Mouse (Mus musculus) forebrain, embryonic 10.5 days (tissue): ENCODE results near the gene Gm20721. TPM values are rescaled to one million over a fixed set of nuclear protein-coding genes. Genes with fewer than 3 reads are reported as not detected.
"Not testable (repeated sequence)": the region's sequence is repeated elsewhere in the genome, so short reads cannot be mapped to it uniquely, and the experiment has no call there.

Source experiments
- DNase-seq: peaks from one replicate; pipeline ENCODE4 v3.0.0-alpha.2; 2017; ENCODE audit warnings: low spot score; ENCODE audit errors: extremely low spot score
- H3K27ac ChIP-seq: fragments of 300-500 bp; sonication (generic); 2 replicates; pipeline ENCODE4 v1.5.1; 2016; ENCODE audit warnings: mild to moderate bottlenecking
- H3K27me3 ChIP-seq: fragments of 300-500 bp; sonication (generic); 2 replicates; pipeline ENCODE4 v1.6.1; 2016; ENCODE audit warnings: mild to moderate bottlenecking; ENCODE audit not compliant: poor library complexity, severe bottlenecking
- H3K36me3 ChIP-seq: fragments of 300-500 bp; sonication (generic); replicated peaks from 2 replicates; pipeline ENCODE4 v1.6.1; 2016; ENCODE audit warnings: mild to moderate bottlenecking, moderate library complexity
- H3K4me1 ChIP-seq: fragments of 300-500 bp; sonication (generic); 2 replicates; pipeline ENCODE4 v1.6.1; 2016
- H3K4me3 ChIP-seq: fragments of 300-500 bp; sonication (generic); 2 replicates; pipeline ENCODE4 v1.5.1; 2016; ENCODE audit warnings: mild to moderate bottlenecking, moderate library complexity
- H3K9me3 ChIP-seq: fragments of 300-500 bp; sonication (generic); 2 replicates; pipeline ENCODE4 v1.6.1; 2016; ENCODE audit warnings: mild to moderate bottlenecking, moderate library complexity
- WGBS: fragments of 180-500 bp; shearing (Covaris S2); methylation state at CpG from one replicate; pipeline ENCODE4 v1.1.7; 2016; 5-methylcytosine and 5-hydroxymethylcytosine counted together
- polyA plus RNA-seq: library from polyadenylated mRNA; unstranded; fragments of >200 nt; fragmentation: Nextera tagmentation; extraction: Ambion mirVana; gene quantifications from 2 replicates; pipeline ENCODE4 v1.2.1, GENCODE M21; 2016

Gm20721 gene
- 5.9 and 8.1 TPM in 2 replicates for polyA plus RNA-seq

- 91% methylated on average over 5 of the region's 5 CpGs for WGBS
- no peak for DNase-seq
- H3K4me3 ChIP-seq: no peak within 1 kb of the TSS
- peaks cover 59% of the 10 kb centered on the region for H3K36me3 ChIP-seq
- peaks cover 18% of the 10 kb centered on the region for H3K4me1 ChIP-seq
- H3K27me3 ChIP-seq: no peaks in the 10 kb centered on the region
- H3K9me3 ChIP-seq: peaks cover 16% of the 10 kb centered on the region; the same call in 1 of the 2 replicates
- no peak within 1 kb of the TSS for H3K27ac ChIP-seq
Observed at GRCm38 (mm10) chr2:174346612-174346998, at the start of gene Gm20721. Gm20721 (minus strand) TSS chr2:174346712.

DNA sequence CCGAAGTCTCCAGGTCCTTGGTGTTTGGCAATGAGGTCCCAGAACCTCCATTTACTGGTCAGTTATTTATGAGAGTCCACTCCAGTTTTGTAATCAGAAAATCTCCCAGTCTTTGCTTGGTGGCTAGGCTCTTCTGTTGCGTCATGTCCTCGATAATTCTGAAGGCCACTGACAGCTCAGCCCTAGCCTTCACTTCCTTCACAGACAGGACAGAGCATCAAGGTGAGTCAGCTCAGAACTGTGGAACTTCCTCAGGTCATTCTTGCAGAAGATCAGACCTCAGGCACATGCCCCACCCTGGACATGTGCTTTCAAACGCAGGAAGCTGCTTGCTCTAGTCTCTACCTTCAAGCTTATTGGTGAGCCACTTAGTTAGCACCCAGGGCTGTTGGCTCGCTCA lies 46.9 kb upstream of the Gm20721 start:
- no peak overlapping the region for H3K27ac ChIP-seq
- no peaks in the 10 kb centered on the region for H3K9me3 ChIP-seq
- H3K4me1 ChIP-seq: peaks cover 4% of the 10 kb centered on the region
- no peak overlapping the region for H3K4me3 ChIP-seq
- no peaks in the 10 kb centered on the region for H3K27me3 ChIP-seq
- H3K36me3 ChIP-seq: no peaks in the 10 kb centered on the region
- DNase-seq: no peak
- WGBS: 88% methylated on average over 5 of the region's 5 CpGs

GRCm38 (mm10) chr2:174392554-174392953 lies 46.0 kb upstream of the Gm20721 start:
- Histone ChIP-seq H3K4me1 (peaks cover 4% of the 10 kb centered on the region), H3K36me3 (no peaks in the 10 kb centered on the region), H3K9me3 (no peaks in the 10 kb centered on the region), H3K27me3 (no peaks in the 10 kb centered on the region), H3K27ac (no peak overlapping the region), H3K4me3 (no peak overlapping the region)
- no peak for DNase-seq
- 66% methylated on average over 9 of the region's 9 CpGs for WGBS

GRCm38 (mm10) chr2:174391936-174392335 lies 45.4 kb upstream of the Gm20721 start:
- no peak overlapping the region for H3K4me3 ChIP-seq
- no peak overlapping the region for H3K27ac ChIP-seq
- no peaks in the 10 kb centered on the region for H3K27me3 ChIP-seq
- H3K9me3 ChIP-seq: no peaks in the 10 kb centered on the region
- WGBS: 88% methylated on average over 3 of the region's 3 CpGs
- H3K36me3 ChIP-seq: no peaks in the 10 kb centered on the region
- no peak for DNase-seq
- peaks cover 4% of the 10 kb centered on the region for H3K4me1 ChIP-seq

GRCm38 (mm10) chr2:174381021-174381420 lies 34.5 kb upstream of the Gm20721 start:
- Histone ChIP-seq H3K27ac (no peak overlapping the region), H3K4me3 (no peak overlapping the region), H3K4me1 (no peaks in the 10 kb centered on the region), H3K9me3 (no peaks in the 10 kb centered on the region), H3K27me3 (no peaks in the 10 kb centered on the region), H3K36me3 (no peaks in the 10 kb centered on the region)
- WGBS: 93% methylated on average over 9 of the region's 9 CpGs
- no peak for DNase-seq

DNA sequence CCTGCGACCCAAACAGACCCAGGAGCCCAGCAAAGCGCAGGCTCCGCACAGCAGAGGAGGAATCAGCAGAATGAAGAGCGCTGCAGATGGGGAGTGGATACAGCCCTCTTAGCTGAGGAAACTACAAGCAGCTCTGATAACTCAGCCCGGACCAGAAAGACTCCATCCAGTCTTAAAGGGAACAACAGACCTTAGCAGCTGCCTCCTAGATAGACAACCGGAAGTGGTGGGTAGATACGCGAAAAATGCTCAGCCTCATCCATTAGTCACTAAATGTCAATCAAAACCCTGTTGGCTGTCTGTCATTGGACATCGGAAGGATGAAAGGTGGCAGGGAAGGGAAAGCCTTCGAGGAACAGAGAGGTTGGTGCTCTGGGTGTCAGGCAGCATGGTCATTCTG lies 20.1 kb upstream of the Gm20721 start:
- Histone ChIP-seq H3K9me3 (no peaks in the 10 kb centered on the region), H3K27ac (no peak overlapping the region), H3K36me3 (no peaks in the 10 kb centered on the region), H3K27me3 (no peaks in the 10 kb centered on the region), H3K4me1 (no peaks in the 10 kb centered on the region), H3K4me3 (no peak overlapping the region)
- WGBS: 89% methylated on average over 10 of the region's 10 CpGs
- DNase-seq: no peak

GRCm38 (mm10) chr2:174359656-174360055 lies 13.1 kb upstream of the Gm20721 start:
- no peak overlapping the region for H3K4me3 ChIP-seq
- H3K36me3 ChIP-seq: no peaks in the 10 kb centered on the region
- H3K27ac ChIP-seq: no peak overlapping the region
- no peaks in the 10 kb centered on the region for H3K4me1 ChIP-seq
- WGBS: 84% methylated on average over 4 of the region's 4 CpGs
- no peaks in the 10 kb centered on the region for H3K9me3 ChIP-seq
- no peaks in the 10 kb centered on the region for H3K27me3 ChIP-seq
- DNase-seq: no peak

GRCm38 (mm10) chr2:174358516-174358915 lies 12.0 kb upstream of the Gm20721 start:
- Histone ChIP-seq H3K9me3 (no peaks in the 10 kb centered on the region), H3K27ac (no peak overlapping the region), H3K36me3 (no peaks in the 10 kb centered on the region), H3K4me1 (no peaks in the 10 kb centered on the region), H3K27me3 (no peaks in the 10 kb centered on the region), H3K4me3 (no peak overlapping the region)
- WGBS: 89% methylated on average over 4 of the region's 4 CpGs
- peak; percentile 4 for DNase-seq

DNA sequence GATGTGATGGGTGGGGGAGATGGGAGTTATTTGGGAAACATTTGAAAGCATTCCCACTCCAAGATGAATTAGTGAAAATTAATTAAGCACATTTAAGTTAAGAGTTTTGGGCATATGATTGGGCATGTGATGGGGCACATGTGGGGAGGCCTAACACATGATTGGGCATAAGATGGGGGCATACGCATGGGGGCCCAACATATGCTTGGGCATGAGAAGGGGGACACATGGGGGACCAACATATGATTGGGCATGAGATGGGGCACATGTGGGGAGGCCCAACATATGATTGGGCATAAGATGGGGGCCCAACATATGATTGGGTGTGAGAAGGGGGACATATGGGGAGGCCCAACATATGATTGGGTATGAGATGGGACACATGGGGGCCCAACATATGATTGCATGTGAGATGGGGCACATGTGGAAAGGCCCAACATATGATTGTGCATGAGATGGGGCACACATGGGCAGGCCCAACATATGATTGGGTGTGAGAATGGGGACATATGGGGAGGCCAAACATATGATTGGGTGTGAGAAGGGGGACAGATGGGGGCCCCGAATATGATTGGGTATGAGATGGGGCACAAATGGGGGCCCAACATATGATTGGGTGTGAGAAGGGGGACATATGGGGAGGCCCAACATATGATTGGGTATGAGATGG lies 622 bp upstream of the Gm20721 start:
- Histone ChIP-seq H3K4me1 (peaks cover 18% of the 10 kb centered on the region), H3K9me3 (peaks cover 16% of the 10 kb centered on the region; the same call in 1 of the 2 replicates), H3K36me3 (peaks cover 54% of the 10 kb centered on the region)
- not testable (repeated sequence) for H3K27me3 ChIP-seq, DNase-seq, H3K4me3 ChIP-seq, H3K27ac ChIP-seq
- 96% methylated on average over 2 of the region's 2 CpGs for WGBS

- no peak overlapping the region for H3K4me3 ChIP-seq
- no peak overlapping the region for H3K27ac ChIP-seq
- no peak for DNase-seq
- peaks cover 23% of the 10 kb centered on the region for H3K4me1 ChIP-seq
- no peaks in the 10 kb centered on the region for H3K27me3 ChIP-seq
- peaks cover 75% of the 10 kb centered on the region for H3K36me3 ChIP-seq
- 98% methylated on average over 16 of the region's 16 CpGs for WGBS
- H3K9me3 ChIP-seq: peaks cover 16% of the 10 kb centered on the region; the same call in 1 of the 2 replicates
Observed at GRCm38 (mm10) chr2:174344996-174345395, 1.5 kb downstream of the Gm20721 start.

DNA sequence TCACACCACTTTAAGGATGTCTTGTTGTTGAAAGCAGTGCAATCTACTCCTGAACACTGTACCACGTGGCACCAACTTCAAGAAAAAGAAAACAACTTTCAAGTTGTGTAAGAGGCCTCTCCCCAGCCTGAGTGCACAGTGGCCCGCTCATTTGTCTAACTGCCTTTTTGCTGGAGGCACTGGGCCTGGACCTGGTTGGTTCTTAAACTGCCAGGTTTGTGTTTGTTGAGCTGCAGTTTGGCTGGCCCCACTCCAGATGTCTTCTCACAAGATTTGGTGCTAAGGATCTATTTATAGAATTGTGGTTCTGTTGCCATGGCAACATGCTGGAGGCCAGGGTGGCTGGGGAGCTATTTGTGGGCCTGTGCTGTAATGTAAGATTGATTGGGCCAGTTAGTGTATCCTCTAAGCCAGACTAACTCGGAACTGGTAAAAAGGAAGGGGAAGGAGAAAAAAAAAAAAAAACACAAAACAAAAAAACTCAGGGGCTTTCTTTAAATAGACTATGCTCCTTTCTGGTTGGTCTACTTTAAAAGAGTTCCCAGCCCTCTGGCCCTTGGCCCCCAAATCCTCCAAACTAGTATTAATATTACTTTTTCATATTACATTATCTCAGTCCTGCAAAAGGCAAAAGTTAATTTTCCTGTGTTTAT lies 2.4 kb downstream of the Gm20721 start:
- Histone ChIP-seq H3K27ac (no peak overlapping the region), H3K4me3 (no peak overlapping the region), H3K27me3 (no peaks in the 10 kb centered on the region), H3K36me3 (peaks cover 84% of the 10 kb centered on the region), H3K4me1 (peaks cover 29% of the 10 kb centered on the region), H3K9me3 (peaks cover 16% of the 10 kb centered on the region; the same call in 1 of the 2 replicates)
- WGBS: 68% methylated on average over 3 of the region's 3 CpGs
- DNase-seq: no peak

GRCm38 (mm10) chr2:174343566-174343965 lies 2.9 kb downstream of the Gm20721 start:
- H3K27ac ChIP-seq: no peak overlapping the region
- peaks cover 90% of the 10 kb centered on the region for H3K36me3 ChIP-seq
- peaks cover 29% of the 10 kb centered on the region for H3K4me1 ChIP-seq
- H3K4me3 ChIP-seq: no peak overlapping the region
- no peaks in the 10 kb centered on the region for H3K27me3 ChIP-seq
- peaks cover 16% of the 10 kb centered on the region; the same call in 1 of the 2 replicates for H3K9me3 ChIP-seq
- DNase-seq: no peak
- WGBS: 90% methylated on average over 1 of the region's 1 CpGs

DNA sequence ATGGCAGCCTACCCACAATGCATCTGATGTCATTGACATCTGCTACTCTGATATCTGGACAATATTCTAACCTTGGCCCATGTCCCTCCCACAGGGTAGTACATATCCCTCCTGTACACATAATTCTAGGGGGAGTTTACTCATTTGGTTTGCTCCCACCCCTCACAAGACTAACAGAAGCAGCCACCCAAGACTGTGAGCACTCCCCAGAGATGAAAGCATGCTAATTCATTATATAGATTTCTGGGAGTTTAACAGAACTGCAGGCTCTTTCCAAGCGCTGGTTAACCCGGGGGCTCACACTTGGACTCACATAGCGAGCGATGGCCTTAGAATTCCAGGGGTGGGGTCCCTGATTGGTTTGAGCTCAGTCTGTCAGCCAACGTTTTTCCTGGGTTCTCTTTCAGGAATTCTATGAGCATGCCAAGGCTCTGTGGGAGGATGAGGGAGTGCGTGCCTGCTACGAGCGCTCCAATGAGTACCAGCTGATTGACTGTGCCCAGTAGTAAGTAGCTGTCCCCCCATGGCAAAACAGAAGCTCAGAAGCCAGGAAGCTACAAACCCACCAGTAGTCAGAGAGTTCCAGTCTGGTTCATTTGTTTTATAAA lies 3.6 kb downstream of the Gm20721 start:
- Histone ChIP-seq H3K36me3 (peaks cover 96% of the 10 kb centered on the region), H3K27me3 (no peaks in the 10 kb centered on the region), H3K9me3 (peaks cover 16% of the 10 kb centered on the region; the same call in 1 of the 2 replicates), H3K27ac (no peak overlapping the region), H3K4me3 (no peak overlapping the region), H3K4me1 (peaks cover 32% of the 10 kb centered on the region)
- DNase-seq: no peak
- 84% methylated on average over 8 of the region's 8 CpGs for WGBS
